Mouse (Mus musculus) granulocyte monocyte progenitor cell, adult 5-6 weeks (primary cell): Measurements from ENCODE around the gene BC048403. TPM values are rescaled to one million over a fixed set of nuclear protein-coding genes. Genes with fewer than 3 reads are reported as not detected.
A peak's percentile ranks its signal among the peaks of the same experiment; 100 is the strongest.

Experiments used
- ATAC-seq: replicated peaks from 2 replicates; pipeline ENCODE4 v1.8.0; 2016; ENCODE audit warnings: mild to moderate bottlenecking, moderate TSS enrichment, inconsistent platforms; ENCODE audit not compliant: poor library complexity, severe bottlenecking
- total RNA-seq, 2 experiments: library from RNA; stranded (forward) in 1 of 2; stranded (reverse) in 1 of 2; fragments of 200-712, 200-1000 nt in 1 of 2; fragments of >200 nt in 1 of 2; fragmentation: Nextera tagmentation in 1 of 2; gene quantifications; 2 replicates each; pipeline ENCODE4 v1.2.3; 2014 to 2017

The BC048403 gene
- total RNA-seq (2014; fragmentation: Nextera tagmentation): 10.4 and 12.0 TPM in 2 replicates
- total RNA-seq (2017): 2.8 and 4.8 TPM in 2 replicates

GRCm38 (mm10) chr10:121739548-121740505 lies at the start of gene BC048403:
Gene BC048403 (plus strand): TSS chr10:121739937.
- ATAC-seq: peak; percentile 92

GRCm38 (mm10) chr10:121692944-121693579 lies 46.7 kb upstream of the BC048403 start:
- peak; percentile 37 for ATAC-seq

- ATAC-seq: no peak
Measured at GRCm38 (mm10) chr10:121694567-121694966, 45.2 kb upstream of the BC048403 start.

GRCm38 (mm10) chr10:121701296-121702248 lies 38.2 kb upstream of the BC048403 start:
- peak; percentile 51 for ATAC-seq

GRCm38 (mm10) chr10:121703619-121704018 lies 36.1 kb upstream of the BC048403 start:
- no peak for ATAC-seq

GRCm38 (mm10) chr10:121704871-121705270 lies 34.9 kb upstream of the BC048403 start:
- no peak for ATAC-seq

GRCm38 (mm10) chr10:121705399-121706163 lies 34.2 kb upstream of the BC048403 start:
- peak; percentile 85 for ATAC-seq

- ATAC-seq: no peak
Measured at GRCm38 (mm10) chr10:121716862-121717261, 22.9 kb upstream of the BC048403 start.

- ATAC-seq: no peak
Measured at GRCm38 (mm10) chr10:121718896-121719585, 20.7 kb upstream of the BC048403 start.

GRCm38 (mm10) chr10:121720701-121721100 lies 19.0 kb upstream of the BC048403 start:
- ATAC-seq: no peak

- no peak for ATAC-seq
Measured at GRCm38 (mm10) chr10:121726505-121726904, 13.2 kb upstream of the BC048403 start.

- no peak for ATAC-seq
Measured at GRCm38 (mm10) chr10:121727151-121727550, 12.6 kb upstream of the BC048403 start.

- no peak for ATAC-seq
Measured at GRCm38 (mm10) chr10:121728226-121728625, 11.5 kb upstream of the BC048403 start.

GRCm38 (mm10) chr10:121731048-121731725 lies 8.6 kb upstream of the BC048403 start:
- peak; percentile 92 for ATAC-seq

- no peak for ATAC-seq
Measured at GRCm38 (mm10) chr10:121732542-121732941, 7.2 kb upstream of the BC048403 start.

- no peak for ATAC-seq
Measured at GRCm38 (mm10) chr10:121737256-121737655, 2.5 kb upstream of the BC048403 start.

GRCm38 (mm10) chr10:121742336-121742735 lies 2.6 kb downstream of the BC048403 start:
- ATAC-seq: no peak

- peak; percentile 96 for ATAC-seq
Measured at GRCm38 (mm10) chr10:121750175-121750574, 10.4 kb downstream of the BC048403 start.
